Mouse (Mus musculus): Measurements from ENCODE around the gene Zfp811. TPM values are rescaled to one million over a fixed set of nuclear protein-coding genes. Genes with fewer than 3 reads are reported as not detected.

Gene Zfp811
- total and polyA plus RNA-seq, 3 experiments: 0.06 to 0.23 (median 0.18) TPM

DNA sequence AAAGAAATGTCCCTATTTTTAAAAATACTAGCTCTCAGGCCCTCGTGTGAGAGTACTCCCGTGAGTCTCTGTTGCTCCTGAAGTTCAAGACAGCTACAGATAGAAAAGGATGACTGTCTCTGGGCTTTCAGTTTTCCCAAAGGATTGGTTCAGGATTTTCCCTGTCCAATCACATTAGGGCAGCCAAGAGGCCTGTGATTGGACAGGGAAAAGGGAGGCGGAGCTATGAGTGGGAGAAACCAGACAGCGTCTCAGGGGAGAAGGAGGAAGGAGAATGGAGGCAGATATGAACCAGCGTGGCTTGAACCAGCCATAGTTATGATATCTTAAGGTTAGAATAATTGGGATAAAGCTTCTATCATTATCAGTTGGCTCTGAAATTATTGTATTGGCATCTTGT, 59.1 kb downstream of the Zfp811 start:
- H3K9ac ChIP-seq (ENCODE audit: low read depth, low read length): no peak overlapping the region
- no peak overlapping the region for H3K4me3 ChIP-seq
- no peaks in the 10 kb centered on the region for H3K27me3 ChIP-seq (ENCODE audit: control insufficient read depth, insufficient read depth, low read length)
- WGBS: 32% methylated on average over 5 of the region's 5 CpGs
- intact Hi-C loops (cut with DNase I): no loop called here
- no peaks in the 10 kb centered on the region for H3K36me3 ChIP-seq (ENCODE audit: control insufficient read depth, insufficient read depth, low read length)
- no peak overlapping the region for H3K27ac ChIP-seq
- TF ChIP-seq POLR2A (IDR thresholded peaks at IDR 0.05; ENCODE audit: insufficient read depth, low read depth, low read length) (no peak), EP300 (IDR thresholded peaks at IDR 0.05; ENCODE audit: insufficient read depth, low read depth, low read length) (no peak), CTCF (IDR thresholded peaks at IDR 0.05) (no peak)
- DNase-seq: no peak
- no peaks in the 10 kb centered on the region for H3K4me1 ChIP-seq (ENCODE audit: control insufficient read depth, insufficient read depth, low read length)
- no peaks in the 10 kb centered on the region for H3K79me2 ChIP-seq (replicated peaks; ENCODE audit: control insufficient read depth, insufficient read depth, low read length)

Other genes with a start within 250 kb of the Zfp811 start
- gene Cyp4f37, start 188.6 kb downstream of the Zfp811 start, total RNA-seq (2021): not detected
- gene Cyp4f37, start 188.6 kb downstream of the Zfp811 start, polyA plus RNA-seq (2012; rRNA removed): not detected in 2 replicates
- gene Cyp4f40, start 151.0 kb downstream of the Zfp811 start, total RNA-seq (2021): not detected
- gene Cyp4f40, start 151.0 kb downstream of the Zfp811 start, polyA plus RNA-seq (2012; rRNA removed): not detected in 2 replicates
- not detected for gene Cyp4f15, start 124.3 kb downstream of the Zfp811 start, total RNA-seq (2021)
- gene Cyp4f15, start 124.3 kb downstream of the Zfp811 start, polyA plus RNA-seq (2012; rRNA removed): 1.0 TPM in 1 of 2 replicates, not detected in the other
- gene Zfp871, start 21.6 kb downstream of the Zfp811 start, total RNA-seq (2021): 10 to 100 TPM; 25.7 to 27.3 TPM
- 8.6 and 17.5 TPM in 2 replicates for gene Zfp871, start 21.6 kb downstream of the Zfp811 start, polyA plus RNA-seq (2012; rRNA removed)
- 10 to 100 TPM in 1 of 2 experiments, 1 to 10 TPM in 1; 9.0 to 10.6 TPM for gene Zfp799, start 20.3 kb upstream of the Zfp811 start, total RNA-seq (2021)
- gene Zfp799, start 20.3 kb upstream of the Zfp811 start, polyA plus RNA-seq (2012; rRNA removed): 2.4 and 7.7 TPM in 2 replicates
- 1 to 10 TPM; 5.4 to 7.3 TPM for gene Zfp870, start 81.7 kb upstream of the Zfp811 start, total RNA-seq (2021)
- 1.3 and 2.7 TPM in 2 replicates for gene Zfp870, start 81.7 kb upstream of the Zfp811 start, polyA plus RNA-seq (2012; rRNA removed)
- gene Cyp4f14, start 107.4 kb upstream of the Zfp811 start, total RNA-seq (2021): under 1 TPM in 1 of 2 experiments, not detected in 1; 0.16 TPM
- 0.25 and 0.44 TPM in 2 replicates for gene Cyp4f14, start 107.4 kb upstream of the Zfp811 start, polyA plus RNA-seq (2012; rRNA removed)
- 10 to 100 TPM; 11.2 to 12.7 TPM for gene Cyp4f13, start 137.5 kb upstream of the Zfp811 start, total RNA-seq (2021)
- gene Cyp4f13, start 137.5 kb upstream of the Zfp811 start, polyA plus RNA-seq (2012; rRNA removed): 21.1 and 22.9 TPM in 2 replicates
- gene Zfp472, start 155.9 kb upstream of the Zfp811 start, total RNA-seq (2021): 1 to 10 TPM; 2.3 to 2.7 TPM
- gene Zfp472, start 155.9 kb upstream of the Zfp811 start, polyA plus RNA-seq (2012; rRNA removed): 0.62 and 0.79 TPM in 2 replicates
- 1 to 10 TPM; 6.0 to 8.7 TPM for gene Zfp952, start 183.2 kb upstream of the Zfp811 start, total RNA-seq (2021)
- gene Zfp952, start 183.2 kb upstream of the Zfp811 start, polyA plus RNA-seq (2012; rRNA removed): 2.2 and 4.5 TPM in 2 replicates
- 1 to 10 TPM; 3.3 to 4.0 TPM for gene Zfp763, start 223.5 kb upstream of the Zfp811 start, total RNA-seq (2021)
- gene Zfp763, start 223.5 kb upstream of the Zfp811 start, polyA plus RNA-seq (2012; rRNA removed): 0.76 and 1.6 TPM in 2 replicates

All from heart, adult 2 months (tissue).